Mouse (Mus musculus): ENCODE data around the gene Akap13. TPM values are rescaled to one million over a fixed set of nuclear protein-coding genes. Genes with fewer than 3 reads are reported as not detected.
A peak's percentile ranks its signal among the peaks of the same experiment; 100 is the strongest.
"Not testable (repeated sequence)": the region's sequence is repeated elsewhere in the genome, so short reads cannot be mapped to it uniquely, and the experiment has no call there.

Gene Akap13
- total and polyA plus RNA-seq, 3 experiments, result 16.8 to 72.0 (median 64.1) TPM

DNA sequence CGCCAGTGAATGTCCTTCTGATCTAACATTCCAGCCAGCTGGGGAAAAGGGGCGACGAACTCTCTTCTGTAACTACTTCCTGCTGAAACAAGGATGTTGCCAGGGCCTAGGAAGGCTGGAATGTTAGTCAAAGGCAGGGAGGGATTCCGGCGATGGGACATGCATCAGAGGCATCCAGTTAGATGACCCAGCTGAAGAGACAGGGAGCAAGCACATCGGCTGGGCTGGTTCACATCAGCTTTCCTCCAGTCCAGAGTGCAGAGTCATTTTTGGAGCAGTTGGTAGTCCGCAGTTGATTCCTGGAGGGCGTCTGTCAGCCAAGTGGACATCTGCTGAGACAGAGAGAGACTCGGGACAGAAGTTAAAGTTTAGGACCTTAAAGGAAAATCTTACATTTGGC is 314.6 kb downstream of the Akap13 start:
- no peak for DNase-seq
- Histone ChIP-seq H3K27ac (no peak overlapping the region), H3K79me2 (replicated peaks; ENCODE audit: control insufficient read depth, insufficient read depth, low read length) (no peaks in the 10 kb centered on the region), H3K4me3 (no peak overlapping the region), H3K9ac (ENCODE audit: low read depth, low read length) (no peak overlapping the region), H3K4me1 (ENCODE audit: control insufficient read depth, insufficient read depth, low read length) (no peaks in the 10 kb centered on the region), H3K27me3 (ENCODE audit: control insufficient read depth, insufficient read depth, low read length) (no peaks in the 10 kb centered on the region), H3K36me3 (ENCODE audit: control insufficient read depth, insufficient read depth, low read length) (no peaks in the 10 kb centered on the region)
- 77% methylated on average over 9 of the region's 9 CpGs for WGBS
- no peak for TF ChIP-seq POLR2A (IDR thresholded peaks at IDR 0.05; ENCODE audit: insufficient read depth, low read depth, low read length)
- intact Hi-C loops (cut with DNase I), result no loop called here

DNA sequence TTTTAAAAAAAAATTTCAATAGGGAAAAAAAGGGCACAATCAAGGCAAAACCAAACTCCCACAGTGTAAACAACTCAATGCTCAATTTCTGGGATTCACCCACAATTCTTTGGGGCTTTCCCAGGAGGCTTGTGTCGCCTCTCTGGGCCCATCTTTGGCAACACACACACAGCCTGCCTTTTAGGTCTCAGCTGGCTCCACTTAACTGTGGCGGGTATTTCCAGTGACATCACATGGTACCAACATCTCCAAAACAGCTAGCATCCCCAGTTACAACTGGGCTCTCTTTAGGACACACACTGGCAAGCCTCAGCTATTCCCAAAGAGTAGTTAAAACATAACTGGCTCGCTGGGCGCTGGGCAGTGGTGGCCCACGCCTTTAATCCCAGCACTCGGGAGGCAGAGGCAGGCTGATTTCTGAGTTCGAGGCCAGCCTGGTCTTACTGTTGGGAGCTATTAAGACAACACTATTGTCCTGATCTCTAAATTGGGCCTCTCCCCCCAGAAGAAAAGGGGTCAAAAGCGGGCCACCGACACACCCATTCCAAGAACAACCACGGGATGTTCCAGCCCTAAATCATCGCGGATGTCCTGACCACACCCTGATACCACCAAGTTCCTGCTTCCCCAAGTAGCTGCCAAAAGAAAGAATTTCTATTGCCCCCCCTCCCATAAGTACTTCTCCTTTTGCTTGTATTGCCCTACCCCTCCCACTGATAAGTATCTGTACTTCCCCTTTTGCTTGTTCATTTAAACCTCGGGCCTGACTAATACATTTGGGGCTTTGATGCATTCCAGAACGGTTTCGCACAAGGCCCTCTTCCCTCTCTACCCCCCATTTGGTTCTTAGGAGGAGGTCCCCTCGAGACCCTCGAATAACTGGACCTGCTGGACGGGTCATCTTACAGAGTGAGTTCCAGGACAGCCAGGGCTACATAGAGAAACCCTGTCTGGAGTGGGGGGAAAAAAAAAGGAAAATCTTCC is 319.1 kb downstream of the Akap13 start:
- 78% methylated on average over 18 of the region's 18 CpGs for WGBS
- H3K27me3 ChIP-seq (ENCODE audit: control insufficient read depth, insufficient read depth, low read length); H3K4me1 ChIP-seq (ENCODE audit: control insufficient read depth, insufficient read depth, low read length); H3K27ac ChIP-seq; H3K79me2 ChIP-seq (replicated peaks; ENCODE audit: control insufficient read depth, insufficient read depth, low read length); intact Hi-C loops (cut with DNase I); H3K4me3 ChIP-seq; H3K9ac ChIP-seq (ENCODE audit: low read depth, low read length); DNase-seq: not testable (repeated sequence)
- H3K36me3 ChIP-seq (ENCODE audit: control insufficient read depth, insufficient read depth, low read length), result peaks cover 11% of the 10 kb centered on the region

DNA sequence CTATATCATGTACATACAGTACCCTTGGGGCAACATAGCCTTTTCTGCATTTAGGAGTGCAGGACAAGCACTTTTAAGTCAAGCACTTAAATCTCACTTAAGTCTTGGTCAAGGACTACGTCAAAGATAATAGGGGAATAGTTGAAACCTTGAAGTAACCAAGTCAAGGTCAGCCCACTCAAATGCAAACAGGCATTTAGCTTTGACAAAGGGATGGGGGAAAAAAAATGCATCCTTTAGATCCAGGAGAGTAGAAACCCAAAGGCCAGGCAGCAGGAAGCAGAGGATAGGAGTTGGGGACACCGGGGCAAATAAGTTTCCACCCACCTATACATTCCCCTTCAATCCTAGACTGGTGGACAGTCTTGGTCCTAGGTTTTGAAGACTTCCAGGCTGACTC is 322.7 kb downstream of the Akap13 start:
- peaks cover 18% of the 10 kb centered on the region for H3K36me3 ChIP-seq (ENCODE audit: control insufficient read depth, insufficient read depth, low read length)
- H3K4me3 ChIP-seq, result no peak overlapping the region
- intact Hi-C loops (cut with DNase I), result no loop called here
- TF ChIP-seq EP300 (IDR thresholded peaks at IDR 0.05; ENCODE audit: insufficient read depth, low read depth, low read length) (no peak), CTCF (IDR thresholded peaks at IDR 0.05) (no peak), POLR2A (IDR thresholded peaks at IDR 0.05; ENCODE audit: insufficient read depth, low read depth, low read length) (no peak)
- H3K27ac ChIP-seq, result no peak overlapping the region
- no peaks in the 10 kb centered on the region for H3K27me3 ChIP-seq (ENCODE audit: control insufficient read depth, insufficient read depth, low read length)
- 92% methylated on average over 2 of the region's 2 CpGs for WGBS
- H3K4me1 ChIP-seq (ENCODE audit: control insufficient read depth, insufficient read depth, low read length), result peaks cover 5% of the 10 kb centered on the region
- no peak overlapping the region for H3K9ac ChIP-seq (ENCODE audit: low read depth, low read length)
- DNase-seq, result no peak
- no peaks in the 10 kb centered on the region for H3K79me2 ChIP-seq (replicated peaks; ENCODE audit: control insufficient read depth, insufficient read depth, low read length)

DNA sequence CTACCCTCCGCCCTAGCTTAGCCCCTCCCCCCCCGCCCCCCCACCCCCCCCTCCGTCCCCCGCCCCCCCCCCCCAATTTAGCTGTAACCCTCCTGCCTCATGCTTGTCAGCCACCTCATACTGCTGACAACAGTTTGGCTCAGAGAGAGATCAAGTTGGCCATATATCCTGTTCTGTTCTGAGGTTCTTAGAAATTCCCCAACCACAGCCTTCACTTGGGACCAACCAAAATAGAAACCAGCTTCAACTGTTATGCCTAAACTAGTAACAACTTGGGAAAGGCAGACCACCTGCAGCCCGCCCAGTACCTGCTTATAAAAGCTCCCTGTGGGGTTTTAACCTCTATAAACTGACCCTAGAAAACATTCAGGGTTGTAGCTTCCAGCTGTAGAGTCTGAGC is 325.5 kb downstream of the Akap13 start:
- Histone ChIP-seq H3K4me3 (peak overlapping the region; percentile 72), H3K27me3 (ENCODE audit: control insufficient read depth, insufficient read depth, low read length) (no peaks in the 10 kb centered on the region), H3K79me2 (replicated peaks; ENCODE audit: control insufficient read depth, insufficient read depth, low read length) (no peaks in the 10 kb centered on the region), H3K9ac (ENCODE audit: low read depth, low read length) (0 out of 2 replicates have a peak overlapping the region, but pooled peaks have one; percentile 27), H3K4me1 (ENCODE audit: control insufficient read depth, insufficient read depth, low read length) (peaks cover 5% of the 10 kb centered on the region), H3K27ac (peak overlapping the region; percentile 90), H3K36me3 (ENCODE audit: control insufficient read depth, insufficient read depth, low read length) (peaks cover 17% of the 10 kb centered on the region)
- no peak for DNase-seq
- 14% methylated on average over 3 of the region's 5 CpGs for WGBS
- intact Hi-C loops (cut with DNase I), result no loop called here
- TF ChIP-seq EP300 (IDR thresholded peaks at IDR 0.05; ENCODE audit: insufficient read depth, low read depth, low read length), result no peak
- no peak for TF ChIP-seq POLR2A (IDR thresholded peaks at IDR 0.05; ENCODE audit: insufficient read depth, low read depth, low read length)
- TF ChIP-seq CTCF (IDR thresholded peaks at IDR 0.05), result no peak

DNA sequence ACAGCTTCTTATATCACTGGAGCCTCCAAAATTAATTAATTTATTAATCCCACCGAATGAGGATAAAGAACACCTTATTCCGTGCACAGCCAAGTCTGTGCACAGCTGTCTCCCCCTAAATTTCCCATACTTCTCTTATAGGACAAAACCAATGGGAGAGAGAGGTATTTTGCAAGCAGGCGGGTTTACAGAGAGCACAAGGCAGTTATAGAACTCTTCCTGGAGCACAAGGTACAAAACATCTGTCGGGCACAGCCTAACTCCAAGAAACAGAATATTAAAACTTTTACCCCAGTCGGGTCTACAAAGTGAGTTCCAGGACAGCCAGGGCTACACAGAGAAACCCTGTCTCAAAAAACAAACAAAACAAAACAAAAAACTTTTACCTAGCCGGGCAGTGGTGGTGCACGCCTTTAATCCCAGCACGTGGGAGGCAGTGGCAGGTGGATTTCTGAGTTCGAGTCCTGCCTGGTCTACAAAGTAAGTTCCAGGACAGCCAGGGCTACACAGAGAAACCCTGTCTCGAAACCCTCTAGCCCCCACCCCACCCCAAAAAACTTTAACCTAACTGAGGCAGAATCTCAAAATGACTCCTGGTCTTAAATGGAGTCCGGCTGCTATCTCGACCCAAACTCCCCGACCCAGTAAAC is 326.1 kb downstream of the Akap13 start:
- TF ChIP-seq EP300 (IDR thresholded peaks at IDR 0.05; ENCODE audit: insufficient read depth, low read depth, low read length) (no peak), POLR2A (IDR thresholded peaks at IDR 0.05; ENCODE audit: insufficient read depth, low read depth, low read length) (no peak), CTCF (IDR thresholded peaks at IDR 0.05) (no peak)
- no peak for DNase-seq
- peak overlapping the region; percentile 92 for H3K9ac ChIP-seq (ENCODE audit: low read depth, low read length)
- WGBS, result 9% methylated on average over 13 of the region's 13 CpGs
- peak overlapping the region; percentile 90 for H3K27ac ChIP-seq
- H3K4me1 ChIP-seq (ENCODE audit: control insufficient read depth, insufficient read depth, low read length), result peaks cover 5% of the 10 kb centered on the region
- peak overlapping the region; percentile 72 for H3K4me3 ChIP-seq
- H3K79me2 ChIP-seq (replicated peaks; ENCODE audit: control insufficient read depth, insufficient read depth, low read length), result no peaks in the 10 kb centered on the region
- peaks cover 17% of the 10 kb centered on the region for H3K36me3 ChIP-seq (ENCODE audit: control insufficient read depth, insufficient read depth, low read length)
- H3K27me3 ChIP-seq (ENCODE audit: control insufficient read depth, insufficient read depth, low read length), result no peaks in the 10 kb centered on the region
- intact Hi-C loops (cut with DNase I), result no loop called here

Measured in heart, adult 2 months (tissue).